21 mouse cellular contexts compared by ENCODE assay signal in the genomic region with DNA sequence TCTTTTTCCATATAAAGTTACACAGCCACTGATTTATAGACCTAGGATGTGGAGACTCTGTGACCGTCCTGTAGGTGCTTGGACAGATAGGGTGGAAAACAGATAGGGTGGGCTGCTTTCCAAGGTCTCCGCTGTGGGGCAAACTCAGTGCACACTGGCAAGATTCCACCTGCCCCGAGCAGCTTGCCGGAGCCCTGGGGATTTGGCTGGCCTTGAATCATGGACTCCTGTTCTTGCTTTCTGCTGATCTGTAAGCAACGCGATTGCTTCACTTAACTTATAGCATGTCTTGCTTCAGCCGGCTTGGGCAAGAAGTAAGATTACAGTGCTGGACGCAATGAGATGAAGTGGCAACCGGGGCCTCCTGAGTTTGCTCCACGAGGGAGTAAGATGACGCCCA. TPM values are rescaled to one million over a fixed set of nuclear protein-coding genes. Genes with fewer than 3 reads are reported as not detected.
A peak's percentile ranks its signal among the peaks of the same experiment; 100 is the strongest.
DNase-seq lines count a peak whose midpoint lies in the region; ATAC-seq and TF ChIP-seq lines count a peak whose summit lies in the region.
"Had no signal": no experiment of that assay in that cellular context is flagged by ENCODE, and none has a peak within 500 bp of the region (broad histone marks: within the 10 kb centered on the region; RNA-seq: fewer than 3 reads in every experiment).

No protein-coding gene starts in this region.

- H3K9ac ChIP-seq in hindbrain, postnatal 0 days (replicated peaks; ENCODE audit: low read length), result no peak overlapping the region
- no peak overlapping the region for H3K9ac ChIP-seq in hindbrain, embryonic 12.5 days
- H3K9ac ChIP-seq in forebrain, postnatal 0 days, result no peak overlapping the region
- H3K9ac ChIP-seq: embryonic facial prominence, embryonic 13.5 days; heart, embryonic 15.5 days; limb, embryonic 12.5 days; liver, embryonic 13.5 days had no signal

- H3K27me3 ChIP-seq in hindbrain, postnatal 0 days (ENCODE audit: insufficient read depth, low read length), result no peaks in the 10 kb centered on the region
- no peaks in the 10 kb centered on the region for H3K27me3 ChIP-seq in hindbrain, embryonic 12.5 days
- H3K27me3 ChIP-seq in forebrain, postnatal 0 days (ENCODE audit: insufficient read depth, low read length), result no peaks in the 10 kb centered on the region
- H3K27me3 ChIP-seq: embryonic facial prominence, embryonic 13.5 days; heart, embryonic 15.5 days had no signal

- no peak overlapping the region for H3K4me3 ChIP-seq in hindbrain, postnatal 0 days (ENCODE audit: low read length)
- no peak overlapping the region for H3K4me3 ChIP-seq in hindbrain, embryonic 12.5 days
- no peak overlapping the region for H3K4me3 ChIP-seq in forebrain, postnatal 0 days (ENCODE audit: low read depth, low read length)
- H3K4me3 ChIP-seq: embryonic facial prominence, embryonic 13.5 days; heart, embryonic 15.5 days; hindbrain, embryonic 10.5 days; left cerebral cortex, adult 2 months; limb, embryonic 12.5 days; liver, embryonic 13.5 days had no signal

- ATAC-seq in hindbrain, postnatal 0 days, result peak; percentile 53
- ATAC-seq in hindbrain, embryonic 12.5 days (ENCODE audit: low FRiP score), result no peak
- ATAC-seq in forebrain, postnatal 0 days, result no peak
- ATAC-seq: inflammation-experienced regulatory T-cells, adult 6 months had no signal

- H3K36me3 ChIP-seq in hindbrain, postnatal 0 days (ENCODE audit: insufficient read depth, low read length), result no peaks in the 10 kb centered on the region
- H3K36me3 ChIP-seq in hindbrain, embryonic 12.5 days, result no peaks in the 10 kb centered on the region
- no peaks in the 10 kb centered on the region for H3K36me3 ChIP-seq in forebrain, postnatal 0 days (ENCODE audit: insufficient read depth)
- H3K36me3 ChIP-seq: embryonic facial prominence, embryonic 13.5 days; heart, embryonic 15.5 days; hindbrain, embryonic 10.5 days; limb, embryonic 12.5 days; liver, embryonic 13.5 days had no signal

- H3K9me3 ChIP-seq in hindbrain, postnatal 0 days (ENCODE audit: low read length), result no peaks in the 10 kb centered on the region
- H3K9me3 ChIP-seq in hindbrain, embryonic 12.5 days (replicated peaks), result no peaks in the 10 kb centered on the region
- H3K9me3 ChIP-seq in forebrain, postnatal 0 days (ENCODE audit: low read length), result no peaks in the 10 kb centered on the region
- H3K9me3 ChIP-seq: embryonic facial prominence, embryonic 13.5 days; heart, embryonic 15.5 days; hindbrain, embryonic 10.5 days; limb, embryonic 12.5 days; liver, embryonic 13.5 days had no signal

- 54% methylated on average over 11 of the region's 11 CpGs for WGBS in hindbrain, postnatal 0 days
- WGBS in hindbrain, embryonic 12.5 days, result 88% methylated on average over 11 of the region's 11 CpGs
- WGBS in forebrain, postnatal 0 days, result 85% methylated on average over 11 of the region's 11 CpGs

- no peak for TF ChIP-seq CTCF in hindbrain, postnatal 0 days (IDR thresholded peaks at IDR 0.05; ENCODE audit: low read depth)
- no peak for TF ChIP-seq CTCF in forebrain, postnatal 0 days (IDR thresholded peaks at IDR 0.05; ENCODE audit: low read depth)

- peak overlapping the region; percentile 52 for H3K27ac ChIP-seq in hindbrain, postnatal 0 days
- H3K27ac ChIP-seq in hindbrain, embryonic 12.5 days, result no peak overlapping the region
- no peak overlapping the region for H3K27ac ChIP-seq in forebrain, postnatal 0 days (ENCODE audit: low read depth, low read length)
- H3K27ac ChIP-seq: embryonic facial prominence, embryonic 13.5 days; heart, embryonic 15.5 days; hindbrain, embryonic 10.5 days; left cerebral cortex, adult 2 months; limb, embryonic 12.5 days; liver, embryonic 13.5 days had no signal

- peak overlapping the region; percentile 33 for H3K4me2 ChIP-seq in hindbrain, postnatal 0 days (ENCODE audit: low read depth, low read length)
- no peak overlapping the region for H3K4me2 ChIP-seq in hindbrain, embryonic 12.5 days (replicated peaks)
- H3K4me2 ChIP-seq in forebrain, postnatal 0 days (ENCODE audit: low read depth), result no peak overlapping the region
- H3K4me2 ChIP-seq: embryonic facial prominence, embryonic 13.5 days; heart, embryonic 15.5 days; limb, embryonic 12.5 days; liver, embryonic 13.5 days had no signal

- peak; percentile 70 for DNase-seq in hindbrain, postnatal 0 days (ENCODE audit: low spot score)
- DNase-seq in 416B (ENCODE audit: low read depth), result peak; percentile 24
- peak; percentile 91 for DNase-seq in brain, adult 2 months (ENCODE audit: low read depth, low spot score)
- DNase-seq in cerebellum, adult 9-11 months, result peak; percentile 89
- no peak for DNase-seq in right cerebral cortex, postnatal 4 days
- no peak for DNase-seq in right cerebral cortex, adult 18-20 months
- no peak for DNase-seq in forebrain, postnatal 0 days
- DNase-seq: gastrocnemius, postnatal 10 days; heart, adult 18-20 months; kidney, postnatal 14 days; liver, embryonic 13.5 days; midbrain, embryonic 14.5 days; right cerebral cortex, postnatal 25 days; thymus, postnatal 4 days had no signal

- H3K4me1 ChIP-seq in hindbrain, postnatal 0 days (ENCODE audit: insufficient read depth, low read length), result no peaks in the 10 kb centered on the region
- no peaks in the 10 kb centered on the region for H3K4me1 ChIP-seq in hindbrain, embryonic 12.5 days
- H3K4me1 ChIP-seq in forebrain, postnatal 0 days (ENCODE audit: insufficient read depth), result no peaks in the 10 kb centered on the region
- H3K4me1 ChIP-seq: embryonic facial prominence, embryonic 13.5 days; heart, embryonic 15.5 days; hindbrain, embryonic 10.5 days; limb, embryonic 12.5 days; liver, embryonic 13.5 days had no signal

RNA-seq across cellular contexts. Expression of a gene that starts 30.6 kb away (rescaled TPM):
- total RNA-seq in hindbrain, postnatal 0 days (2014; rRNA removed), result 2.8 and 5.1 TPM in 2 replicates
- polyA plus RNA-seq in hindbrain, postnatal 0 days (2015; fragmentation: Nextera tagmentation; extraction: Ambion mirVana), result 3.1 and 3.4 TPM in 2 replicates
- polyA plus RNA-seq in hindbrain, embryonic 12.5 days (2016; fragmentation: Nextera tagmentation; extraction: Ambion mirVana), result 0.12 TPM in 1 of 2 replicates, not detected in the other
- 0.29 and 0.31 TPM in 2 replicates for total RNA-seq in forebrain, postnatal 0 days (2014; rRNA removed)
- 0.30 and 0.33 TPM in 2 replicates for polyA plus RNA-seq in forebrain, postnatal 0 days (2015; fragmentation: Nextera tagmentation; extraction: Ambion mirVana)
- polyA plus RNA-seq: heart, embryonic 15.5 days; limb, embryonic 12.5 days; liver, embryonic 13.5 days had no signal

Comparison
In these comparisons a context has a peak if more than half of its experiments do, and no peak if none do; other contexts are left out.
1. DNase-seq: peak in hindbrain, postnatal 0 days (single experiment), 416B (single experiment), brain, adult 2 months (single experiment) and cerebellum, adult 9-11 months (single experiment); none in right cerebral cortex, postnatal 4 days (single experiment), right cerebral cortex, adult 18-20 months (single experiment) and forebrain, postnatal 0 days (single experiment).